ENCODE assay signal across 13 mouse cellular contexts in the genomic region with DNA sequence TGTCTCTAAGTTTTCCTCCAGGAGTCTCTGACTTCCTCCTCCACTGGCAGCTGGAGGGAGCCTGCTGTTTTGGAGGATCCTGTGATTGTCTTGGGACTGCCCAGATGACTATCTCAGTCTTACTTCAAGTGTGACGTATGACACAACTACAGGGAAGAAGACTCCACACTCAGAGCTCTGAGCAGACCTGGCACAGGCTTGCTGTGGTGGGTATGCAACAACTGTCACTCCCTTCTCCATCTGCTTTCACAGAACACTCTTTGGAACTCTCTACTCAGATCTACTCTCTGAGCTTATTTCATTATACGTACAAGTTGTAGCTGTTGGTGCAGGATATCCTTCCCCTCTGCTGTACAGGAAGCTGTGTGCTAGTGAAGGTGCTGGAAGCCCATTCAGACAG.
"Had no signal": no experiment of that assay in that cellular context is flagged by ENCODE, and none has a peak within 500 bp of the region (broad histone marks: within the 10 kb centered on the region; RNA-seq: fewer than 3 reads in every experiment).

No protein-coding gene starts in this region.

- H3K27me3 ChIP-seq: liver, embryonic 12.5 days; midbrain, embryonic 12.5 days had no signal

- H3K9me3 ChIP-seq: limb, embryonic 15.5 days; liver, embryonic 12.5 days; midbrain, embryonic 12.5 days; neural tube, embryonic 13.5 days had no signal

- H3K4me3 ChIP-seq: limb, embryonic 15.5 days; liver, embryonic 12.5 days; midbrain, embryonic 12.5 days; neural tube, embryonic 13.5 days had no signal

- H3K4me1 ChIP-seq: midbrain, embryonic 12.5 days; neural tube, embryonic 13.5 days had no signal

- DNase-seq: kidney, adult 18-20 months; kidney, postnatal 10 days; lung, embryonic 14.5 days; lung, postnatal 10 days; retina, postnatal 1 day; right cerebral cortex, postnatal 4 days; spleen, adult 18-20 months; thymus, adult 18-20 months; thymus, postnatal 25 days had no signal

- H3K9ac ChIP-seq: limb, embryonic 15.5 days; liver, embryonic 12.5 days; lung, embryonic 14.5 days; midbrain, embryonic 12.5 days; neural tube, embryonic 13.5 days had no signal

- H3K36me3 ChIP-seq: limb, embryonic 15.5 days; liver, embryonic 12.5 days; midbrain, embryonic 12.5 days; neural tube, embryonic 13.5 days had no signal

- H3K27ac ChIP-seq: limb, embryonic 15.5 days; liver, embryonic 12.5 days; midbrain, embryonic 12.5 days; neural tube, embryonic 13.5 days had no signal
